Mouse (Mus musculus) ES-E14 (cell line): ENCODE data around the gene Tpd52l1. TPM values are rescaled to one million over a fixed set of nuclear protein-coding genes. Genes with fewer than 3 reads are reported as not detected.

Experiments
- DNase-seq: peaks from one replicate; pipeline ENCODE4 v3.0.0-alpha.2; 2013; ENCODE audit warnings: low read depth, low spot score
- H3K27ac ChIP-seq: 2 replicates; pipeline ENCODE4 v1.5.1; 2012; ENCODE audit warnings: low read depth, mild to moderate bottlenecking, low read length, moderate library complexity, mixed read lengths; ENCODE audit not compliant: poor library complexity, insufficient read depth, severe bottlenecking
- H3K36me3 ChIP-seq: 2 replicates; pipeline ENCODE4 v1.6.1; 2012; ENCODE audit warnings: mild to moderate bottlenecking, low read length, moderate library complexity, mixed read lengths; ENCODE audit not compliant: control insufficient read depth, poor library complexity, insufficient read depth, severe bottlenecking
- H3K4me1 ChIP-seq, 2 experiments: fragments of 150-350 bp in 1 of 2; sonication (generic) in 1 of 2; 2 replicates each; pipeline ENCODE4 v1.6.1; 2012; ENCODE audit warnings: low read length in 2 of 2, mild to moderate bottlenecking in 1 of 2, mixed read lengths in 1 of 2; ENCODE audit not compliant: control insufficient read depth in 2 of 2, insufficient read depth in 2 of 2, poor library complexity in 1 of 2
- H3K4me3 ChIP-seq, 2 experiments: fragments of 150-350 bp in 1 of 2; sonication (generic) in 1 of 2; 2 replicates each; pipeline ENCODE4 v1.5.1; 2012; ENCODE audit warnings: low read length in 2 of 2, low read depth in 1 of 2, mild to moderate bottlenecking in 1 of 2, mixed read lengths in 1 of 2; ENCODE audit not compliant: insufficient read depth in 1 of 2, poor library complexity in 1 of 2, severe bottlenecking in 1 of 2
- H3K9ac ChIP-seq: 2 replicates; pipeline ENCODE4 v1.6.1; 2012; ENCODE audit warnings: low read depth, mild to moderate bottlenecking, low read length, mixed read lengths; ENCODE audit not compliant: poor library complexity, insufficient read depth, severe bottlenecking
- H3K9me3 ChIP-seq: fragments of 150-350 bp; sonication (generic); 2 replicates; pipeline ENCODE4 v1.6.1; 2012; ENCODE audit warnings: low read depth, mild to moderate bottlenecking, low read length; ENCODE audit not compliant: control insufficient read depth, insufficient read depth
- CHD2 ChIP-seq: IDR thresholded peaks from 2 replicates; pipeline ENCODE4 v1.6.1; 2014; ENCODE audit warnings: mild to moderate bottlenecking, low read depth, low read length, inconsistent platforms
- HCFC1 ChIP-seq: IDR thresholded peaks from 2 replicates; pipeline ENCODE4 v1.6.1; 2012; ENCODE audit warnings: low read length, inconsistent platforms, borderline replicate concordance; ENCODE audit not compliant: insufficient read depth
- MAFK ChIP-seq: IDR thresholded peaks from 2 replicates; pipeline ENCODE4 v1.6.1; 2014; ENCODE audit warnings: mild to moderate bottlenecking, low read depth, low read length, inconsistent platforms; ENCODE audit not compliant: insufficient read depth
- ZC3H11A ChIP-seq: IDR thresholded peaks from 2 replicates; pipeline ENCODE4 v1.6.1; 2012; ENCODE audit warnings: low read depth, mild to moderate bottlenecking, inconsistent platforms, low read length, borderline replicate concordance
- ZNF384 ChIP-seq: IDR thresholded peaks from 2 replicates; pipeline ENCODE4 v1.6.1; 2012; ENCODE audit warnings: low read depth, low read length, inconsistent platforms
- in situ Hi-C, 2 experiments: fragments of 600-800 bp; cut with MboI; formaldehyde crosslinking; loops; one replicate each; pipeline ENCODE4 v1.15.1; 2025; ENCODE audit warnings: low sequenced_read_pairs in 2 of 2, inconsistent platforms in 1 of 2; ENCODE audit not compliant: unreplicated experiment in 2 of 2
- total RNA-seq: library from RNA; depleted of rRNA; stranded (reverse); fragments of 300-350 nt; gene quantifications from 2 replicates; pipeline ENCODE4 v1.2.3, GENCODE M21; 2012

Gene Tpd52l1
- total RNA-seq, 1 experiment: 18.0 TPM

GRCm38 (mm10) chr10:31351056-31351455 is 94.7 kb downstream of the Tpd52l1 start:
- Histone ChIP-seq H3K36me3 (no peaks in the 10 kb centered on the region), H3K27ac (no peak overlapping the region), H3K9me3 (no peaks in the 10 kb centered on the region), H3K9ac (no peak overlapping the region), H3K4me3 (no peak overlapping the region), H3K4me1 (no peaks in the 10 kb centered on the region)
- DNase-seq: no peak
- TF ChIP-seq HCFC1: no peak
- TF ChIP-seq ZNF384: no peak
- TF ChIP-seq ZC3H11A: no peak
- no peak for TF ChIP-seq CHD2
- TF ChIP-seq MAFK: no peak
- in situ Hi-C loops: no loop called here

DNA sequence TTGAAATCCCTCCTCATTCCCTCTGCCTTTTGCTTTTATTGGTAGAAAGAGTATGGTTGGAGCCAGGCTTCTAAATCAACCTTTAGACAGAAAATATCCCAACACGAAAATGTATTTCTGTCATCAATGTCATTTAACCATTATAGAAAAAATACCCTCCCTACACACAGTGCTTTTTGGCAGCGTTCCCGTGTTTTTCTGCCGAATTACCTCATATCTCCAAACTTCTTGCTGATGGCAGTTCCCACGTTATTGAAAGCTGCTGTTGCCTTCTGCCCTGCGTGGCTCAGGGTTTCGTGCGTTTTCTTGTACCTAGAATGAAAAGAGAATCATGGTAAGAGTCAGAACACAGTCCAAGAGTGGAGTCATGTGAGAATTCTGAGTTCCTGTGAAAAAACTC is 99.4 kb downstream of the Tpd52l1 start:
- no peaks in the 10 kb centered on the region for H3K4me1 ChIP-seq
- no peak overlapping the region for H3K9ac ChIP-seq
- H3K36me3 ChIP-seq: no peaks in the 10 kb centered on the region
- DNase-seq: no peak
- TF ChIP-seq HCFC1: no peak
- no peak for TF ChIP-seq MAFK
- no peak for TF ChIP-seq ZNF384
- TF ChIP-seq ZC3H11A: no peak
- no peak for TF ChIP-seq CHD2
- H3K27ac ChIP-seq: no peak overlapping the region
- no peak overlapping the region for H3K4me3 ChIP-seq
- no peaks in the 10 kb centered on the region for H3K9me3 ChIP-seq
- in situ Hi-C loops: no loop called here

GRCm38 (mm10) chr10:31336432-31336831 is 109.3 kb downstream of the Tpd52l1 start:
- Histone ChIP-seq H3K27ac (no peak overlapping the region), H3K9me3 (no peaks in the 10 kb centered on the region), H3K4me3 (no peak overlapping the region), H3K4me1 (no peaks in the 10 kb centered on the region), H3K9ac (no peak overlapping the region), H3K36me3 (no peaks in the 10 kb centered on the region)
- in situ Hi-C loops: no loop called here
- TF ChIP-seq ZC3H11A: no peak
- TF ChIP-seq HCFC1: no peak
- TF ChIP-seq ZNF384: no peak
- TF ChIP-seq MAFK: no peak
- no peak for TF ChIP-seq CHD2
- DNase-seq: no peak

- Histone ChIP-seq H3K9me3 (no peaks in the 10 kb centered on the region), H3K9ac (no peak overlapping the region), H3K4me3 (no peak overlapping the region), H3K27ac (no peak overlapping the region), H3K4me1 (no peaks in the 10 kb centered on the region), H3K36me3 (peaks cover 8% of the 10 kb centered on the region)
- no peak for DNase-seq
- in situ Hi-C loops: no loop called here
- TF ChIP-seq MAFK (no peak), HCFC1 (no peak), ZC3H11A (no peak), CHD2 (no peak), ZNF384 (no peak)
Measured at GRCm38 (mm10) chr10:31331225-31331775, 114.5 kb downstream of the Tpd52l1 start.

- no peaks in the 10 kb centered on the region for H3K9me3 ChIP-seq
- TF ChIP-seq HCFC1 (no peak), ZC3H11A (no peak), MAFK (no peak), ZNF384 (no peak), CHD2 (no peak)
- no peaks in the 10 kb centered on the region for H3K4me1 ChIP-seq
- peaks cover 12% of the 10 kb centered on the region for H3K36me3 ChIP-seq
- H3K4me3 ChIP-seq: no peak overlapping the region
- in situ Hi-C loops: no loop called here
- no peak overlapping the region for H3K27ac ChIP-seq
- DNase-seq: no peak
- no peak overlapping the region for H3K9ac ChIP-seq
Measured at GRCm38 (mm10) chr10:31330286-31330962, 115.3 kb downstream of the Tpd52l1 start.
